Mouse (Mus musculus): ENCODE measurements around the gene Cuta. TPM values are rescaled to one million over a fixed set of nuclear protein-coding genes. Genes with fewer than 3 reads are reported as not detected.

Cuta gene
- polyA plus RNA-seq, 1 experiment from 2014 or later, result 197 TPM

Small RNA genes lying within 50 kb of the gene (microRNA-seq; reads per million reads assigned to microRNA genes)
- gene Gm27775 (not detected), gene Mir3083 (not detected), gene Mir6968 (1.1 reads per million, percentile 9 among the genes with 10 or more reads in this experiment)

Other genes with a start within 250 kb of the Cuta start
- 8.1 and 8.5 TPM in 2 replicates for gene Crebrf, start 223.9 kb downstream of the Cuta start, polyA plus RNA-seq (2014; fragmentation: Nextera tagmentation; extraction: Ambion mirVana)
- gene Bnip1, start 158.5 kb downstream of the Cuta start, polyA plus RNA-seq (2014; fragmentation: Nextera tagmentation; extraction: Ambion mirVana), result 44.3 and 51.2 TPM in 2 replicates
- 0.11 TPM in 1 of 2 replicates, not detected in the other for gene Nkx2-5, start 94.6 kb downstream of the Cuta start, polyA plus RNA-seq (2014; fragmentation: Nextera tagmentation; extraction: Ambion mirVana)
- 5.2 and 8.1 TPM in 2 replicates for gene Kifc5b, start 22.5 kb downstream of the Cuta start, polyA plus RNA-seq (2014; fragmentation: Nextera tagmentation; extraction: Ambion mirVana)
- gene Phf1, start 6.5 kb downstream of the Cuta start, polyA plus RNA-seq (2014; fragmentation: Nextera tagmentation; extraction: Ambion mirVana), result 6.0 and 6.4 TPM in 2 replicates
- gene Syngap1, start 1.7 kb upstream of the Cuta start, polyA plus RNA-seq (2014; fragmentation: Nextera tagmentation; extraction: Ambion mirVana), result 2.2 and 2.4 TPM in 2 replicates
- 9.8 and 12.8 TPM in 2 replicates for gene Zbtb9, start 33.6 kb upstream of the Cuta start, polyA plus RNA-seq (2014; fragmentation: Nextera tagmentation; extraction: Ambion mirVana)
- 10.1 and 11.2 TPM in 2 replicates for gene Bak1, start 89.4 kb upstream of the Cuta start, polyA plus RNA-seq (2014; fragmentation: Nextera tagmentation; extraction: Ambion mirVana)
- 14.2 and 16.5 TPM in 2 replicates for gene Itpr3, start 117.7 kb upstream of the Cuta start, polyA plus RNA-seq (2014; fragmentation: Nextera tagmentation; extraction: Ambion mirVana)
- gene Uqcc2, start 194.3 kb upstream of the Cuta start, polyA plus RNA-seq (2014; fragmentation: Nextera tagmentation; extraction: Ambion mirVana), result 335 and 353 TPM in 2 replicates
- gene Ip6k3, start 228.2 kb upstream of the Cuta start, polyA plus RNA-seq (2014; fragmentation: Nextera tagmentation; extraction: Ambion mirVana), result 0.39 TPM in 1 of 2 replicates, not detected in the other

All from intestine, embryonic 14.5 days (tissue).